Mouse (Mus musculus) olfactory bulb, adult 2 months (tissue): Measurements from ENCODE around the gene Apoc4.

Experiments used
- CTCF ChIP-seq: fragments of 200-500 bp; IDR thresholded peaks from 2 replicates; pipeline ENCODE4 v1.5.1; 2012; ENCODE audit warnings: low read depth, mild to moderate bottlenecking, low read length, moderate library complexity; ENCODE audit not compliant: insufficient read depth
- POLR2A ChIP-seq: fragments of 200-500 bp; IDR thresholded peaks from 2 replicates; pipeline ENCODE4 v1.6.1; 2012; ENCODE audit warnings: mild to moderate bottlenecking, low read depth, low read length, moderate library complexity; ENCODE audit not compliant: insufficient read depth

GRCm38 (mm10) chr7:19634591-19634990 is 46.7 kb downstream of the Apoc4 start:
- no peak for TF ChIP-seq CTCF
- TF ChIP-seq POLR2A = no peak
